Comparison of ENCODE assay signal across 7 mouse cellular contexts in genomic region chr10:111163601-111164240, GRCm38 (mm10). TPM values are rescaled to one million over a fixed set of nuclear protein-coding genes. Genes with fewer than 3 reads are reported as not detected.
A peak's percentile ranks its signal among the peaks of the same experiment; 100 is the strongest.
DNase-seq lines count a peak whose midpoint lies in the region; ATAC-seq lines count a peak whose summit lies in the region.

No protein-coding gene starts in this region.

- H3K9me3 ChIP-seq in lung, embryonic 15.5 days: no peaks in the 10 kb centered on the region
- H3K9me3 ChIP-seq in embryonic facial prominence, embryonic 11.5 days (replicated peaks; ENCODE audit: control insufficient read depth, low read length): no peaks in the 10 kb centered on the region
- H3K9me3 ChIP-seq in intestine, embryonic 16.5 days (ENCODE audit: control insufficient read depth, low read length): no peaks in the 10 kb centered on the region

- H3K36me3 ChIP-seq in lung, embryonic 15.5 days: no peaks in the 10 kb centered on the region
- H3K36me3 ChIP-seq in embryonic facial prominence, embryonic 11.5 days (replicated peaks; ENCODE audit: control insufficient read depth, insufficient read depth, low read depth, low read length): no peaks in the 10 kb centered on the region
- H3K36me3 ChIP-seq in intestine, embryonic 16.5 days (ENCODE audit: control insufficient read depth, insufficient read depth, low read length): no peaks in the 10 kb centered on the region

- peak overlapping the region; percentile 90 for H3K27ac ChIP-seq in lung, embryonic 15.5 days
- H3K27ac ChIP-seq in embryonic facial prominence, embryonic 11.5 days (replicated peaks; ENCODE audit: low read depth, low read length): 0 out of 2 replicates have a peak overlapping the region, but pooled peaks have one; percentile 25
- peak overlapping the region; percentile 90 for H3K27ac ChIP-seq in intestine, embryonic 16.5 days (ENCODE audit: low read length)

- 28% methylated on average over 9 of the region's 9 CpGs for WGBS in lung, embryonic 15.5 days
- WGBS in embryonic facial prominence, embryonic 11.5 days: 31% methylated on average over 9 of the region's 9 CpGs
- WGBS in intestine, embryonic 16.5 days: 34% methylated on average over 9 of the region's 9 CpGs

- peak overlapping the region; percentile 38; the same call in 1 of the 2 replicates for H3K9ac ChIP-seq in lung, embryonic 15.5 days
- H3K9ac ChIP-seq in embryonic facial prominence, embryonic 11.5 days (replicated peaks; ENCODE audit: low read length): no peak overlapping the region; the same call in 1 of the 2 replicates
- H3K9ac ChIP-seq in intestine, embryonic 16.5 days (ENCODE audit: low read depth, low read length): peak overlapping the region; percentile 80; the same call in 1 of the 2 replicates

- peak overlapping the region; percentile 75 for H3K4me2 ChIP-seq in lung, embryonic 15.5 days
- peak overlapping the region; percentile 77; the same call in 1 of the 2 replicates for H3K4me2 ChIP-seq in embryonic facial prominence, embryonic 11.5 days (ENCODE audit: low read depth, low read length)
- peak overlapping the region; percentile 83 for H3K4me2 ChIP-seq in intestine, embryonic 16.5 days (ENCODE audit: low read depth, low read length)

- H3K27me3 ChIP-seq in lung, embryonic 15.5 days: no peaks in the 10 kb centered on the region
- H3K27me3 ChIP-seq in embryonic facial prominence, embryonic 11.5 days (ENCODE audit: control insufficient read depth, insufficient read depth, low read length): no peaks in the 10 kb centered on the region
- no peaks in the 10 kb centered on the region for H3K27me3 ChIP-seq in intestine, embryonic 16.5 days (replicated peaks; ENCODE audit: control insufficient read depth, insufficient read depth, low read length)

- H3K4me1 ChIP-seq in lung, embryonic 15.5 days: peaks cover 14% of the 10 kb centered on the region
- no peaks in the 10 kb centered on the region for H3K4me1 ChIP-seq in embryonic facial prominence, embryonic 11.5 days (ENCODE audit: control insufficient read depth, insufficient read depth, low read length)
- H3K4me1 ChIP-seq in intestine, embryonic 16.5 days (ENCODE audit: control insufficient read depth, insufficient read depth, low read length): 0 out of 2 replicates have a peak, but pooled peaks cover 4% of the 10 kb centered on the region

- no peak for DNase-seq in lung, adult 18-20 months
- DNase-seq in embryonic facial prominence, embryonic 11.5 days (ENCODE audit: low spot score): no peak
- DNase-seq in retina, embryonic 14.5 days (ENCODE audit: low spot score): peak; percentile 39
- no peak for DNase-seq in urinary bladder, postnatal 10 days (ENCODE audit: low spot score)
- DNase-seq in right cerebral cortex, postnatal 36 days (ENCODE audit: low spot score in 2 of 2): no peak

- ATAC-seq in lung, embryonic 15.5 days (ENCODE audit: borderline replicate concordance, extremely low read depth, low FRiP score, low TSS enrichment): no peak
- no peak for ATAC-seq in embryonic facial prominence, embryonic 11.5 days (replicated peaks; ENCODE audit: insufficient number of reproducible peaks, low FRiP score, low TSS enrichment, low read depth)
- ATAC-seq in intestine, embryonic 16.5 days: no peak

- H3K4me3 ChIP-seq in lung, embryonic 15.5 days: peak overlapping the region; percentile 87
- peak overlapping the region; percentile 93 for H3K4me3 ChIP-seq in embryonic facial prominence, embryonic 11.5 days (ENCODE audit: low read depth, low read length)
- H3K4me3 ChIP-seq in intestine, embryonic 16.5 days (ENCODE audit: low read length): peak overlapping the region; percentile 99

RNA-seq across cellular contexts. Expression of gene Osbpl8, which starts 0.8 kb away (rescaled TPM):
- polyA plus RNA-seq in lung, embryonic 15.5 days (2015; fragmentation: Nextera tagmentation; extraction: Ambion mirVana): 9.5 and 10.5 TPM in 2 replicates
- 9.7 and 10.5 TPM in 2 replicates for polyA plus RNA-seq in embryonic facial prominence, embryonic 11.5 days (2014; fragmentation: Nextera tagmentation; extraction: Ambion mirVana)
- polyA plus RNA-seq in intestine, embryonic 16.5 days (2015; fragmentation: Nextera tagmentation; extraction: Ambion mirVana): 3.0 TPM in 2 replicates

Comparison
In these comparisons a context has a peak if more than half of its experiments do, and no peak if none do; other contexts are left out.
1. H3K27ac ChIP-seq: peak in every context shown above with its lines; median percentile 90 in lung, embryonic 15.5 days; 90 in intestine, embryonic 16.5 days; 25 in embryonic facial prominence, embryonic 11.5 days.